Mouse (Mus musculus): ENCODE data around the gene Ppl.

DNA sequence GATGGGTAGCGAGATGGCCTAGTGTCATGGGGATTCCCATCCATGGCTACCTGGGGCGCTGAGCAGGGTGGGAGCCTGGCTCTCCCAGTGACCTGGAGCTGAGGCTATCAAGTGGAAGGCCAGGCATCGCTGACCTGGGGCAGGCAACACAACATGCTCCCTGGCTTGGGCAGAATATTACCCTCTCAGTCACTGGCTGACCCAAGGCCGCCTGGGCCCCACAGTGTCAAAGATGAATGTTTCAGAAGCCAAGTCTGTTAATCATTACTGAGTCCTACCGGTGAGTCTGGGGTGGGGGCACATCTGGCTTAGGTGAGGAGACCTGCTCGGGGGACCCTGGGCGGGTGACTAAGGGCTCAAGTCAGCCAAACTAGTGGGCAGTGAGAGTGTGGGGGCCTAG, 22.3 kb downstream of the Ppl start:
- TF ChIP-seq CTCF (IDR thresholded peaks at IDR 0.05; ENCODE audit: extremely low read depth, insufficient read length, insufficient replicate concordance, low read depth, low read length) (no peak), POLR2A (IDR thresholded peaks at IDR 0.05; ENCODE audit: low read depth, low read length) (no peak)
